Mouse (Mus musculus) CH12.LX (cell line): ENCODE data around the gene Msh3. TPM values are rescaled to one million over a fixed set of nuclear protein-coding genes. Genes with fewer than 3 reads are reported as not detected.

Experiments used
- DNase-seq: peaks from one replicate; pipeline ENCODE4 v3.0.0-alpha.2; 2013; ENCODE audit errors: extremely low read depth
- H3K27ac ChIP-seq: 2 replicates; pipeline ENCODE4 v1.5.1; 2012; ENCODE audit warnings: low read depth, mild to moderate bottlenecking, control low read depth, moderate library complexity; ENCODE audit not compliant: insufficient read depth
- H3K27me3 ChIP-seq: replicated peaks from 2 replicates; pipeline ENCODE3; 2012; ENCODE audit warnings: inconsistent platforms
- H3K36me3 ChIP-seq, 2 experiments: replicated peaks in 1 of 2; 2 replicates each; pipeline versions ENCODE3 to v1.6.1; 2012; ENCODE audit warnings: inconsistent platforms in 1 of 2, low read length in 1 of 2, mild to moderate bottlenecking in 1 of 2, mixed read lengths in 1 of 2, moderate library complexity in 1 of 2; ENCODE audit not compliant: control insufficient read depth in 1 of 2, insufficient read depth in 1 of 2
- H3K4me1 ChIP-seq, 2 experiments: 2 replicates each; pipeline ENCODE4 v1.6.1; 2012; ENCODE audit warnings: inconsistent platforms in 1 of 2, moderate library complexity in 1 of 2; ENCODE audit not compliant: insufficient read depth in 2 of 2, control insufficient read depth in 1 of 2
- H3K4me2 ChIP-seq: 2 replicates; pipeline ENCODE4 v1.6.1; 2012; ENCODE audit warnings: low read depth, mild to moderate bottlenecking, control low read depth; ENCODE audit not compliant: poor library complexity, insufficient read depth, severe bottlenecking
- H3K4me3 ChIP-seq, 3 experiments: fragments of 150-350 bp in 1 of 3; sonication (generic) in 1 of 3; replicated peaks in 1 of 3; 2 replicates each; pipeline versions ENCODE3 to v1.5.1; 2011 to 2012; ENCODE audit warnings: low read depth in 2 of 3, low read length in 2 of 3, mild to moderate bottlenecking in 2 of 3, moderate library complexity in 2 of 3, control low read depth in 1 of 3, improper control_type of control experiment in 1 of 3, inconsistent platforms in 1 of 3, mixed read lengths in 1 of 3; ENCODE audit not compliant: poor library complexity in 1 of 3
- H3K79me2 ChIP-seq: replicated peaks from 2 replicates; pipeline ENCODE4 v1.6.1; 2012; ENCODE audit warnings: mild to moderate bottlenecking, moderate library complexity; ENCODE audit not compliant: control insufficient read depth, poor library complexity, insufficient read depth, severe bottlenecking; ENCODE audit errors: extremely low read depth
- H3K9ac ChIP-seq: 2 replicates; pipeline ENCODE4 v1.6.1; 2012; ENCODE audit warnings: low read depth, mild to moderate bottlenecking, control low read depth, moderate library complexity; ENCODE audit not compliant: insufficient read depth
- H3K9me3 ChIP-seq: replicated peaks from 2 replicates; pipeline ENCODE3; 2012; ENCODE audit warnings: low read length, inconsistent platforms, mixed read lengths
- BHLHE40 ChIP-seq: IDR thresholded peaks from 2 replicates; pipeline ENCODE4 v1.6.1; 2011; ENCODE audit warnings: mild to moderate bottlenecking, low read depth, low read length, improper control_type of control experiment
- CHD2 ChIP-seq: IDR thresholded peaks from 2 replicates; pipeline ENCODE4 v1.6.1; 2011; ENCODE audit warnings: low read length, improper control_type of control experiment
- CTCF ChIP-seq, 2 experiments: IDR thresholded peaks in 1 of 2; conservative IDR thresholded peaks in 1 of 2; 2 replicates each; pipeline ENCODE4 v1.5.1; 2011 to 2012; ENCODE audit warnings: low read depth in 2 of 2, low read length in 2 of 2, improper control_type of control experiment in 1 of 2, inconsistent platforms in 1 of 2, mild to moderate bottlenecking in 1 of 2, moderate library complexity in 1 of 2
- EP300 ChIP-seq: IDR thresholded peaks from 2 replicates; pipeline ENCODE4 v1.6.1; 2011; ENCODE audit warnings: low read length, improper control_type of control experiment
- ETS1 ChIP-seq: conservative IDR thresholded peaks from 2 replicates; pipeline ENCODE4 v1.6.1; 2012; ENCODE audit warnings: low read depth, mild to moderate bottlenecking, inconsistent platforms, low read length, improper control_type of control experiment, moderate library complexity
- GABPA ChIP-seq: IDR thresholded peaks from 2 replicates; pipeline ENCODE4 v1.6.1; 2012; ENCODE audit warnings: low read depth, low read length, improper control_type of control experiment, inconsistent platforms; ENCODE audit not compliant: insufficient replicate concordance
- IRF4 ChIP-seq: IDR thresholded peaks from 2 replicates; pipeline ENCODE4 v1.6.1; 2014; ENCODE audit warnings: low read depth, mild to moderate bottlenecking, inconsistent platforms, low read length, improper control_type of control experiment
- JUND ChIP-seq: conservative IDR thresholded peaks from 2 replicates; pipeline ENCODE4 v1.6.1; 2011; ENCODE audit warnings: low read depth, low read length, improper control_type of control experiment
- KAT2A ChIP-seq: IDR thresholded peaks from 2 replicates; pipeline ENCODE4 v1.6.1; 2012; ENCODE audit warnings: low read length, improper control_type of control experiment, inconsistent platforms; ENCODE audit not compliant: insufficient replicate concordance
- MAX ChIP-seq: IDR thresholded peaks from 2 replicates; pipeline ENCODE4 v1.6.1; 2011; ENCODE audit warnings: low read length, improper control_type of control experiment
- MEF2A ChIP-seq: IDR thresholded peaks from 2 replicates; pipeline ENCODE4 v1.6.1; 2014; ENCODE audit warnings: low read depth, mild to moderate bottlenecking, inconsistent platforms, low read length, improper control_type of control experiment, borderline replicate concordance
- MXI1 ChIP-seq: IDR thresholded peaks from 2 replicates; pipeline ENCODE4 v1.6.1; 2011; ENCODE audit warnings: mild to moderate bottlenecking, low read depth, low read length, improper control_type of control experiment
- PAX5 ChIP-seq: IDR thresholded peaks from 2 replicates; pipeline ENCODE4 v1.6.1; 2012; ENCODE audit warnings: low read length, inconsistent platforms, mixed read lengths
- POLR2AphosphoS2 ChIP-seq: IDR thresholded peaks from 2 replicates; pipeline ENCODE4 v1.6.1; 2011; ENCODE audit warnings: low read depth, low read length, improper control_type of control experiment
- RAD21 ChIP-seq: IDR thresholded peaks from 2 replicates; pipeline ENCODE4 v1.6.1; 2011; ENCODE audit warnings: low read depth, mild to moderate bottlenecking, low read length, improper control_type of control experiment, moderate library complexity
- RCOR1 ChIP-seq: conservative IDR thresholded peaks from 2 replicates; pipeline ENCODE4 v1.6.1; 2012; ENCODE audit warnings: low read depth, mild to moderate bottlenecking, inconsistent platforms, low read length, improper control_type of control experiment
- SMC3 ChIP-seq: IDR thresholded peaks from 2 replicates; pipeline ENCODE4 v1.6.1; 2011; ENCODE audit warnings: low read depth, low read length, improper control_type of control experiment
- TBP ChIP-seq: conservative IDR thresholded peaks from 2 replicates; pipeline ENCODE4 v1.6.1; 2011; ENCODE audit warnings: low read depth, low read length, improper control_type of control experiment
- TCF12 ChIP-seq: IDR thresholded peaks from 2 replicates; pipeline ENCODE4 v1.6.1; 2014; ENCODE audit warnings: low read depth, mild to moderate bottlenecking, inconsistent platforms, low read length, improper control_type of control experiment
- USF1 ChIP-seq: IDR thresholded peaks from 2 replicates; pipeline ENCODE4 v1.6.1; 2014; ENCODE audit warnings: low read depth, mild to moderate bottlenecking, inconsistent platforms, low read length, improper control_type of control experiment
- USF2 ChIP-seq: conservative IDR thresholded peaks from 2 replicates; pipeline ENCODE4 v1.6.1; 2011; ENCODE audit warnings: low read depth, low read length, improper control_type of control experiment
- ZKSCAN1 ChIP-seq: IDR thresholded peaks from 2 replicates; pipeline ENCODE4 v1.6.1; 2012; ENCODE audit warnings: low read depth, inconsistent platforms, low read length, improper control_type of control experiment, borderline replicate concordance
- ZMIZ1 ChIP-seq: IDR thresholded peaks from 2 replicates; pipeline ENCODE4 v1.6.1; 2012; ENCODE audit warnings: low read depth, mild to moderate bottlenecking, inconsistent platforms, low read length, improper control_type of control experiment
- dilution Hi-C: fragments of 300-500 bp; cut with MboI; formaldehyde crosslinking; loops from 2 replicates; pipeline ENCODE4 v1.14.3; 2020; ENCODE audit warnings: low sequenced_read_pairs; ENCODE audit not compliant: extremely low pct_unique_long_range_greater_than_20kb, extremely low pct_ligation_motif_present
- in situ Hi-C: fragments of 300-500 bp; cut with MboI; formaldehyde crosslinking; loops from 3 replicates; pipeline ENCODE4 v1.14.3; 2019; ENCODE audit warnings: low sequenced_read_pairs, low pct_ligation_motif_present, low pct_unique_long_range_greater_than_20kb, mixed read lengths
- polyA plus RNA-seq: library from polyadenylated mRNA; unstranded; fragments of >175 nt; gene quantifications from 2 replicates; pipeline ENCODE4 v1.2.1, GENCODE M21; 2012; ENCODE audit warnings: low read depth; ENCODE audit not compliant: insufficient read length
- total RNA-seq, 2 experiments: library from RNA; depleted of rRNA; stranded (reverse); fragments of 300-350 nt in 1 of 2; fragments of >200 nt in 1 of 2; gene quantifications; 2 replicates each; pipeline ENCODE4 v1.2.3; 2012 to 2014

Gene Msh3
- total and polyA plus RNA-seq, 3 experiments, result 13.7 to 27.0 (median 18.3) TPM

DNA sequence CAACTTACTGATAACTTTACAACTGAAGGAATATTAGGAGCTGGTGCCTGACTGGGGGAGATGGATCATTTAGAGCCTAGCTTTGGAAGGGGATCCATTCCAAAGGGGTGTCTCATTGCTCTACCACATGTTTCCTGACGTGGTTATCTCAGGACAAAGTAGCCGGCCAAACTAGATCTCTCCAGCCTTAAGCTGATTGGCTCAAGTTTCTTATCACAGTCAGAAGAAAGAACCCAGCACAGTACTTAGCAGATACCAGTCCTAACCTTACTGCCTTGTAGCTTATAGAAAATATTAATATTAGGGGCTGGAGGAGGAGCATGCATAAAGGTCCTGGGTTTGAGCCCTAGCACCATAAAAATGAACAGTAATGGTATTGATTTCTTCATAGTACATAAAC, 6.8 kb upstream of the Msh3 start:
- Histone ChIP-seq H3K9me3 (no peaks in the 10 kb centered on the region), H3K27me3 (no peaks in the 10 kb centered on the region), H3K36me3 (peaks cover 40 to 92% of the 10 kb centered on the region in 2 experiments), H3K4me2 (no peak overlapping the region), H3K4me3 (no peak overlapping the region), H3K4me1 (peaks cover 0 to 11% of the 10 kb centered on the region in 2 experiments; a peak in 3 of 4 replicates), H3K9ac (no peak overlapping the region), H3K27ac (no peak overlapping the region), H3K79me2 (no peaks in the 10 kb centered on the region)
- in situ Hi-C loops, result loop anchor here (25.0 kb wide), 1 partner anchor 376 kb away; no protein-coding TSS in a partner anchor
- no peak for TF ChIP-seq TCF12
- no peak for TF ChIP-seq ETS1
- no peak for TF ChIP-seq RAD21
- TF ChIP-seq USF2, result no peak
- TF ChIP-seq IRF4, result no peak
- no peak for TF ChIP-seq CHD2
- no peak for TF ChIP-seq SMC3
- no peak for TF ChIP-seq MAX
- TF ChIP-seq GABPA, result no peak
- TF ChIP-seq JUND, result no peak
- no peak for TF ChIP-seq KAT2A
- no peak for TF ChIP-seq BHLHE40
- no peak for TF ChIP-seq MEF2A
- TF ChIP-seq POLR2AphosphoS2, result no peak
- no peak for TF ChIP-seq USF1
- TF ChIP-seq MXI1, result no peak
- TF ChIP-seq ZKSCAN1, result no peak
- no peak for TF ChIP-seq TBP
- TF ChIP-seq RCOR1, result no peak
- no peak for TF ChIP-seq EP300
- dilution Hi-C loops, result no loop called here
- DNase-seq, result no peak

DNA sequence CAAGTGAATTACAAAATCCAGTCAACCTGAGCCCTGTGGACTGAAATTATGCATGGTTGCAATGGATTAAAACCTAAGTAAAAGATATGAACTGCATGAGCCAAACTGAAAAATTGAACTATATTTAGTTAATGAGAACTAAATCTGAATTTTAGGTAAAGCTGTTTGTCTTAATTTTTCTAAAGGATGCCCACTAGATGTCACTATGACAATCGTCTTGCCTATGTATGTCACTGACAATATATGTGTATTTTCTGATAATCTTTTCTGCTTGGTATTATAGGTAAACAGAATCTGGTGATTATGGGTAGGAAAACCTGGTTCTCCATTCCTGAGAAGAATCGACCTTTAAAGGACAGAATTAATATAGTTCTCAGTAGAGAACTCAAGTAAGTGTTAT, 2.8 kb upstream of the Msh3 start:
- Histone ChIP-seq H3K4me2 (no peak overlapping the region), H3K27ac (no peak overlapping the region), H3K4me3 (no peak overlapping the region), H3K36me3 (peaks cover 30 to 59% of the 10 kb centered on the region in 2 experiments), H3K9ac (no peak overlapping the region), H3K79me2 (peaks cover 3% of the 10 kb centered on the region; the same call in 1 of the 2 replicates), H3K27me3 (no peaks in the 10 kb centered on the region), H3K4me1 (peaks cover 9 to 30% of the 10 kb centered on the region in 2 experiments), H3K9me3 (no peaks in the 10 kb centered on the region)
- dilution Hi-C loops (no loop called here), in situ Hi-C loops (loop anchor here (10.0 to 25.0 kb wide), 2 partner anchors 127 to 380 kb away; partner anchors contain the start of gene Fam151b)
- no peak for DNase-seq
- TF ChIP-seq RAD21, result peak; percentile 45
- no peak for TF ChIP-seq PAX5
- TF ChIP-seq ZMIZ1, result no peak
- TF ChIP-seq KAT2A, result no peak
- no peak for TF ChIP-seq EP300
- TF ChIP-seq SMC3, result peak; percentile 20; the same call in 1 of the 2 replicates
- TF ChIP-seq TBP, result no peak
- peak in 1 of 2 experiments; percentile 53; a peak in 2 of 4 replicates for TF ChIP-seq CTCF (conservative IDR thresholded peaks at IDR 0.05 in 1 of 2, IDR thresholded peaks at IDR 0.05 in 1 of 2; ENCODE audit: low read depth in 2 of 2, low read length in 2 of 2)
